Mouse (Mus musculus) liver (tissue): Measurements from ENCODE around the gene Plekhf1.
A peak's percentile ranks its signal among the peaks of the same experiment; 100 is the strongest.

ENCODE experiments used
- DNase-seq: peaks from one replicate; pipeline ENCODE4 v3.0.0-alpha.2; 2020; ENCODE audit warnings: mixed read lengths

Gene Plekhf1

GRCm38 (mm10) chr7:38227900-38228298 is at the start of gene Plekhf1:
Gene Plekhf1 (minus strand): TSS chr7:38228016.
- DNase-seq: peak; percentile 91

- DNase-seq: no peak
These were observed 44.7 kb upstream of the Plekhf1 start for GRCm38 (mm10) chr7:38272551-38272950.

- no peak for DNase-seq
These were observed 44.0 kb upstream of the Plekhf1 start for GRCm38 (mm10) chr7:38271859-38272258.

GRCm38 (mm10) chr7:38271511-38271811 is 43.6 kb upstream of the Plekhf1 start:
- no peak for DNase-seq

- peak; percentile 86 for DNase-seq
These were observed 43.1 kb upstream of the Plekhf1 start, which contains the start of gene Pop4 for GRCm38 (mm10) chr7:38270703-38271510. Gene Pop4 (minus strand): TSS chr7:38271423.

GRCm38 (mm10) chr7:38267006-38267680 is 39.3 kb upstream of the Plekhf1 start:
- DNase-seq: peak; percentile 25

GRCm38 (mm10) chr7:38262406-38262805 is 34.6 kb upstream of the Plekhf1 start:
- no peak for DNase-seq

GRCm38 (mm10) chr7:38259631-38260030 is 31.8 kb upstream of the Plekhf1 start:
- no peak for DNase-seq

GRCm38 (mm10) chr7:38253441-38253840 is 25.6 kb upstream of the Plekhf1 start:
- DNase-seq: no peak

GRCm38 (mm10) chr7:38251494-38252216 is 23.8 kb upstream of the Plekhf1 start:
- no peak for DNase-seq

GRCm38 (mm10) chr7:38242417-38242816 is 14.6 kb upstream of the Plekhf1 start:
- no peak for DNase-seq

GRCm38 (mm10) chr7:38237140-38237539 is 9.3 kb upstream of the Plekhf1 start:
- no peak for DNase-seq

GRCm38 (mm10) chr7:38236400-38237105 is 8.7 kb upstream of the Plekhf1 start:
- no peak for DNase-seq

- DNase-seq: no peak
These were observed 2.5 kb upstream of the Plekhf1 start for GRCm38 (mm10) chr7:38230285-38230684.

- no peak for DNase-seq
These were observed 513 bp upstream of the Plekhf1 start for GRCm38 (mm10) chr7:38228329-38228728.

GRCm38 (mm10) chr7:38227181-38227899 is 476 bp downstream of the Plekhf1 start:
- peak; percentile 30 for DNase-seq

- no peak for DNase-seq
These were observed 1.6 kb downstream of the Plekhf1 start for GRCm38 (mm10) chr7:38226226-38226625.

- no peak for DNase-seq
These were observed 3.0 kb downstream of the Plekhf1 start for GRCm38 (mm10) chr7:38224577-38225369.

GRCm38 (mm10) chr7:38220866-38221265 is 7.0 kb downstream of the Plekhf1 start:
- DNase-seq: no peak

- DNase-seq: no peak
These were observed 8.3 kb downstream of the Plekhf1 start for GRCm38 (mm10) chr7:38219526-38219925.

- no peak for DNase-seq
These were observed 9.0 kb downstream of the Plekhf1 start for GRCm38 (mm10) chr7:38218631-38219367.
